Mouse (Mus musculus): ENCODE measurements at regions not wholly inside any gene's neighbourhood (a gene's known extent, or its start where the extent isn't known, plus 50 kb on each side); places are given as distances from the start of the nearest gene placed in this dataset.
A peak's percentile ranks its signal among the peaks of the same experiment; 100 is the strongest.

GRCm38 (mm10) chr6:41225382-41225781 is 76.7 kb upstream of the Try4 start:
- peak; percentile 14 to 27; a peak in 2 of 4 replicates for ATAC-seq (replicated peaks in 1 of 2; ENCODE audit: insufficient read depth in 1 of 2, low FRiP score in 2 of 2, low TSS enrichment in 1 of 2, low read depth in 1 of 2, poor library complexity in 2 of 2, severe bottlenecking in 2 of 2)

GRCm38 (mm10) chr6:41218415-41218814 is 83.7 kb upstream of the Try4 start:
- peak; percentile 93 to 97 for ATAC-seq (replicated peaks in 1 of 2; ENCODE audit: insufficient read depth in 1 of 2, low FRiP score in 2 of 2, low TSS enrichment in 1 of 2, low read depth in 1 of 2, poor library complexity in 2 of 2, severe bottlenecking in 2 of 2)

- ATAC-seq (replicated peaks in 1 of 2; ENCODE audit: insufficient read depth in 1 of 2, low FRiP score in 2 of 2, low TSS enrichment in 1 of 2, low read depth in 1 of 2, poor library complexity in 2 of 2, severe bottlenecking in 2 of 2) = no peak; a peak in 1 of 4 replicates
Measured at GRCm38 (mm10) chr6:41215857-41216256, 86.2 kb upstream of the Try4 start.

GRCm38 (mm10) chr6:41205864-41206263 is 96.2 kb upstream of the Try4 start:
- ATAC-seq (replicated peaks in 1 of 2; ENCODE audit: insufficient read depth in 1 of 2, low FRiP score in 2 of 2, low TSS enrichment in 1 of 2, low read depth in 1 of 2, poor library complexity in 2 of 2, severe bottlenecking in 2 of 2) = peak; percentile 42 to 56; a peak in 1 of 4 replicates

- ATAC-seq (replicated peaks in 1 of 2; ENCODE audit: insufficient read depth in 1 of 2, low FRiP score in 2 of 2, low TSS enrichment in 1 of 2, low read depth in 1 of 2, poor library complexity in 2 of 2, severe bottlenecking in 2 of 2) = no peak
Measured at GRCm38 (mm10) chr6:41202882-41203281, 99.2 kb upstream of the Try4 start.

- ATAC-seq (replicated peaks in 1 of 2; ENCODE audit: insufficient read depth in 1 of 2, low FRiP score in 2 of 2, low TSS enrichment in 1 of 2, low read depth in 1 of 2, poor library complexity in 2 of 2, severe bottlenecking in 2 of 2) = no peak
Measured at GRCm38 (mm10) chr6:41202302-41202701, 99.8 kb upstream of the Try4 start.

- ATAC-seq (replicated peaks in 1 of 2; ENCODE audit: insufficient read depth in 1 of 2, low FRiP score in 2 of 2, low TSS enrichment in 1 of 2, low read depth in 1 of 2, poor library complexity in 2 of 2, severe bottlenecking in 2 of 2) = peak; percentile 56 to 76; a peak in 3 of 4 replicates
Measured at GRCm38 (mm10) chr6:41194464-41194863, 107.6 kb upstream of the Try4 start.

GRCm38 (mm10) chr6:41191734-41192326 is 110.2 kb upstream of the Try4 start:
- ATAC-seq (replicated peaks in 1 of 2; ENCODE audit: insufficient read depth in 1 of 2, low FRiP score in 2 of 2, low TSS enrichment in 1 of 2, low read depth in 1 of 2, poor library complexity in 2 of 2, severe bottlenecking in 2 of 2) = no peak

- peak; percentile 83 to 85; a peak in 3 of 4 replicates for ATAC-seq (replicated peaks in 1 of 2; ENCODE audit: insufficient read depth in 1 of 2, low FRiP score in 2 of 2, low TSS enrichment in 1 of 2, low read depth in 1 of 2, poor library complexity in 2 of 2, severe bottlenecking in 2 of 2)
Measured at GRCm38 (mm10) chr6:41188910-41189309, 113.2 kb upstream of the Try4 start.

GRCm38 (mm10) chr6:41187966-41188365 is 114.1 kb upstream of the Try4 start:
- ATAC-seq (replicated peaks in 1 of 2; ENCODE audit: insufficient read depth in 1 of 2, low FRiP score in 2 of 2, low TSS enrichment in 1 of 2, low read depth in 1 of 2, poor library complexity in 2 of 2, severe bottlenecking in 2 of 2) = peak; percentile 44 to 55; a peak in 2 of 4 replicates

GRCm38 (mm10) chr6:41178896-41179295 is 123.2 kb upstream of the Try4 start:
- peak; percentile 84 to 91 for ATAC-seq (replicated peaks in 1 of 2; ENCODE audit: insufficient read depth in 1 of 2, low FRiP score in 2 of 2, low TSS enrichment in 1 of 2, low read depth in 1 of 2, poor library complexity in 2 of 2, severe bottlenecking in 2 of 2)

GRCm38 (mm10) chr6:41178019-41178418 is 124.0 kb upstream of the Try4 start:
- no peak for ATAC-seq (replicated peaks in 1 of 2; ENCODE audit: insufficient read depth in 1 of 2, low FRiP score in 2 of 2, low TSS enrichment in 1 of 2, low read depth in 1 of 2, poor library complexity in 2 of 2, severe bottlenecking in 2 of 2)

GRCm38 (mm10) chr6:41177152-41177551 is 124.9 kb upstream of the Try4 start:
- no peak for ATAC-seq (replicated peaks in 1 of 2; ENCODE audit: insufficient read depth in 1 of 2, low FRiP score in 2 of 2, low TSS enrichment in 1 of 2, low read depth in 1 of 2, poor library complexity in 2 of 2, severe bottlenecking in 2 of 2)

- no peak for ATAC-seq (replicated peaks in 1 of 2; ENCODE audit: insufficient read depth in 1 of 2, low FRiP score in 2 of 2, low TSS enrichment in 1 of 2, low read depth in 1 of 2, poor library complexity in 2 of 2, severe bottlenecking in 2 of 2)
Measured at GRCm38 (mm10) chr6:41176034-41176433, 126.0 kb upstream of the Try4 start.

- ATAC-seq (replicated peaks in 1 of 2; ENCODE audit: insufficient read depth in 1 of 2, low FRiP score in 2 of 2, low TSS enrichment in 1 of 2, low read depth in 1 of 2, poor library complexity in 2 of 2, severe bottlenecking in 2 of 2) = peak; percentile 36 to 62; a peak in 3 of 4 replicates
Measured at GRCm38 (mm10) chr6:41163491-41163890, 128.2 kb upstream of the 2210010C04Rik start.

GRCm38 (mm10) chr6:41161693-41162092 is 126.4 kb upstream of the 2210010C04Rik start:
- ATAC-seq (replicated peaks in 1 of 2; ENCODE audit: insufficient read depth in 1 of 2, low FRiP score in 2 of 2, low TSS enrichment in 1 of 2, low read depth in 1 of 2, poor library complexity in 2 of 2, severe bottlenecking in 2 of 2) = no peak

GRCm38 (mm10) chr6:41152101-41152500 is 116.8 kb upstream of the 2210010C04Rik start:
- 0 out of 4 replicates have a peak, but pooled peaks have one; percentile 39 to 42 for ATAC-seq (replicated peaks in 1 of 2; ENCODE audit: insufficient read depth in 1 of 2, low FRiP score in 2 of 2, low TSS enrichment in 1 of 2, low read depth in 1 of 2, poor library complexity in 2 of 2, severe bottlenecking in 2 of 2)

GRCm38 (mm10) chr6:41151542-41151941 is 116.2 kb upstream of the 2210010C04Rik start:
- no peak for ATAC-seq (replicated peaks in 1 of 2; ENCODE audit: insufficient read depth in 1 of 2, low FRiP score in 2 of 2, low TSS enrichment in 1 of 2, low read depth in 1 of 2, poor library complexity in 2 of 2, severe bottlenecking in 2 of 2)

- no peak for ATAC-seq (replicated peaks in 1 of 2; ENCODE audit: insufficient read depth in 1 of 2, low FRiP score in 2 of 2, low TSS enrichment in 1 of 2, low read depth in 1 of 2, poor library complexity in 2 of 2, severe bottlenecking in 2 of 2)
Measured at GRCm38 (mm10) chr6:41140916-41141315, 105.6 kb upstream of the 2210010C04Rik start.

Measured in hematopoietic stem cell, adult 5-6 weeks (primary cell).